Mouse (Mus musculus): ENCODE measurements around the gene Gm11549. TPM values are rescaled to one million over a fixed set of nuclear protein-coding genes. Genes with fewer than 3 reads are reported as not detected.

The Gm11549 gene
- total and polyA plus RNA-seq, 2 experiments from 2014 or later = 0.22 to 0.31 TPM

DNA sequence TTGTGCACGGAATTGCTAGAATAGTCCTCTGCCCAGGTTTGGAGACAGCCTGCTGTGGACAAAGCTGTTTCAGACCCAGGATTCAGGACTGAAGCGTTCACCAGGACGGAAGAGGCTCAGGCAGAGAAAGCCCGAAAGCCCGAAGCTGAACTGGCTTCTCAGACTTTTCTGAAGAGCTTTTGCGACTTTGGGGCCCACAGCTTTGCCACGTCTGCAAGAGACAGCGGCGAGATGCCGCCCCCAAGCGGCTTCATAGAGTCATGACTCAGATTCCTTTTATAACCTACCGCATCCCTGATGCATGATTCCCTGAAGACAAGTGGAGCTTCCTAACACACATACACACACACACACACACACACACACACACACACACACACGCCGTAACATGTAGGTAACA, 24.9 kb downstream of the Gm11549 start:
- WGBS = 15% methylated on average over 14 of the region's 14 CpGs
- peak; percentile 84 for TF ChIP-seq CTCF (IDR thresholded peaks at IDR 0.05)
- H3K27ac ChIP-seq (ENCODE audit: low read depth, low read length) = no peak overlapping the region
- DNase-seq (ENCODE audit: low spot score) = peak; percentile 89
- H3K27me3 ChIP-seq (ENCODE audit: insufficient read depth, low read length) = no peaks in the 10 kb centered on the region
- no peak overlapping the region for H3K9ac ChIP-seq (replicated peaks; ENCODE audit: low read length, poor library complexity, severe bottlenecking)
- H3K4me3 ChIP-seq (ENCODE audit: low read depth, low read length) = no peak overlapping the region
- no peak overlapping the region for H3K4me2 ChIP-seq (ENCODE audit: low read depth, low read length, poor library complexity, severe bottlenecking)
- no peaks in the 10 kb centered on the region for H3K9me3 ChIP-seq (ENCODE audit: low read length)
- 0 out of 2 replicates have a peak, but pooled peaks have one; percentile 28 for ATAC-seq (ENCODE audit: low FRiP score)
- H3K36me3 ChIP-seq (ENCODE audit: insufficient read depth, low read length) = no peaks in the 10 kb centered on the region
- H3K4me1 ChIP-seq (ENCODE audit: insufficient read depth, low read length) = no peaks in the 10 kb centered on the region

GRCm38 (mm10) chr3:36496273-36496672, 25.3 kb downstream of the Gm11549 start:
- Histone ChIP-seq H3K27me3 (ENCODE audit: insufficient read depth, low read length) (no peaks in the 10 kb centered on the region), H3K36me3 (ENCODE audit: insufficient read depth, low read length) (no peaks in the 10 kb centered on the region), H3K4me1 (ENCODE audit: insufficient read depth, low read length) (no peaks in the 10 kb centered on the region), H3K4me3 (ENCODE audit: low read depth, low read length) (no peak overlapping the region), H3K9me3 (ENCODE audit: low read length) (no peaks in the 10 kb centered on the region), H3K4me2 (ENCODE audit: low read depth, low read length, poor library complexity, severe bottlenecking) (no peak overlapping the region), H3K9ac (replicated peaks; ENCODE audit: low read length, poor library complexity, severe bottlenecking) (no peak overlapping the region), H3K27ac (ENCODE audit: low read depth, low read length) (no peak overlapping the region)
- 88% methylated on average over 9 of the region's 9 CpGs for WGBS
- no peak for TF ChIP-seq CTCF (IDR thresholded peaks at IDR 0.05)
- DNase-seq (ENCODE audit: low spot score) (no peak), ATAC-seq (ENCODE audit: low FRiP score) (no peak)

DNA sequence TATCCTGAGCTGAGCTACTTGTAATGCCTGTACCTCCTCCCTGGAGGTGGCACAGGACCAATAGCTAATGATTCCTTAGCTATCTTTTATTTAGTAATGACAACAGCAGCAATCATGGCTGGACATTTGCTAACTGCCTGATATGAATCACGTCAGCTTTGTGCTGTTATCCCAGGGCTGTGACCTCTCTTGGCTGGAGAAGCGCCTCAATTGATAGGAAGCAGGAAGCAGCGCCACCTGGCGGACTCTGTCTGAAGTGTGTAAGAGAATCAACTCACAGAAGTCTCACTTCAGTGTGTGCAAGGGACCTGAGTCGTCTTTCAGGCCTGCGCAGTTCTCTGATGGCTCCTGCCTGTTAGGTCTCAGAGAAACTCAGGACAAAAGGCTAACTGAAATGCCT, 26.2 kb downstream of the Gm11549 start:
- no peaks in the 10 kb centered on the region for H3K36me3 ChIP-seq (ENCODE audit: insufficient read depth, low read length)
- no peaks in the 10 kb centered on the region for H3K27me3 ChIP-seq (ENCODE audit: insufficient read depth, low read length)
- no peaks in the 10 kb centered on the region for H3K4me1 ChIP-seq (ENCODE audit: insufficient read depth, low read length)
- no peak overlapping the region for H3K27ac ChIP-seq (ENCODE audit: low read depth, low read length)
- no peaks in the 10 kb centered on the region for H3K9me3 ChIP-seq (ENCODE audit: low read length)
- H3K4me2 ChIP-seq (ENCODE audit: low read depth, low read length, poor library complexity, severe bottlenecking) = 0 out of 2 replicates have a peak overlapping the region, but pooled peaks have one; percentile 12
- H3K9ac ChIP-seq (replicated peaks; ENCODE audit: low read length, poor library complexity, severe bottlenecking) = no peak overlapping the region
- 12% methylated on average over 6 of the region's 6 CpGs for WGBS
- peak; percentile 73 for ATAC-seq (ENCODE audit: low FRiP score)
- TF ChIP-seq CTCF (IDR thresholded peaks at IDR 0.05) = peak; percentile 92
- no peak overlapping the region for H3K4me3 ChIP-seq (ENCODE audit: low read depth, low read length)
- DNase-seq (ENCODE audit: low spot score) = peak; percentile 90

DNA sequence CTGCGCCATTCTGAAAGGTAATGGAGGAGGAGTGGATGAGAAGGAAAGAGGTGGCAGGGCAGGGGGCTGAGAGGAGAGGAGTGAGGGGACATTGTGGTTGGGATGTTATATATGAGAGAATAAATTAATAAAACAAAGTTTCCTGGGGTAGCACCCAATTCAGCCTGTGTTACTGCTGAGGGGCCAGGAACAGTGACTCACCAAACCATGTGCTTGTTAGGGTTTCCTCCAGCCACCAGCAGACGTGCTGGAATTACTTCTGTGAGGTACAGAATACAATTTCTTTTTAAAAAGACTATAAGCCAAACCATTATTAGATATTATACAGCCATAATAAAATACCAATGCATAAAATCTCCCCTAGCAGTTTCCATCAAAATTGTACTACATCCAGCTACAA, 27.0 kb downstream of the Gm11549 start:
- H3K9ac ChIP-seq (replicated peaks; ENCODE audit: low read length, poor library complexity, severe bottlenecking) = no peak overlapping the region
- TF ChIP-seq CTCF (IDR thresholded peaks at IDR 0.05) = no peak
- no peak overlapping the region for H3K4me2 ChIP-seq (ENCODE audit: low read depth, low read length, poor library complexity, severe bottlenecking)
- H3K27me3 ChIP-seq (ENCODE audit: insufficient read depth, low read length) = no peaks in the 10 kb centered on the region
- H3K4me1 ChIP-seq (ENCODE audit: insufficient read depth, low read length) = no peaks in the 10 kb centered on the region
- H3K9me3 ChIP-seq (ENCODE audit: low read length) = no peaks in the 10 kb centered on the region
- WGBS = 93% methylated on average over 2 of the region's 2 CpGs
- no peak overlapping the region for H3K4me3 ChIP-seq (ENCODE audit: low read depth, low read length)
- H3K36me3 ChIP-seq (ENCODE audit: insufficient read depth, low read length) = no peaks in the 10 kb centered on the region
- DNase-seq (ENCODE audit: low spot score) (no peak), ATAC-seq (ENCODE audit: low FRiP score) (no peak)
- H3K27ac ChIP-seq (ENCODE audit: low read depth, low read length) = no peak overlapping the region

GRCm38 (mm10) chr3:36493641-36494283, 27.9 kb downstream of the Gm11549 start:
- H3K36me3 ChIP-seq (ENCODE audit: insufficient read depth, low read length) = no peaks in the 10 kb centered on the region
- 54% methylated on average over 6 of the region's 6 CpGs for WGBS
- TF ChIP-seq CTCF (IDR thresholded peaks at IDR 0.05) = no peak
- no peak overlapping the region for H3K4me3 ChIP-seq (ENCODE audit: low read depth, low read length)
- peak; percentile 47 for DNase-seq (ENCODE audit: low spot score)
- H3K9ac ChIP-seq (replicated peaks; ENCODE audit: low read length, poor library complexity, severe bottlenecking) = no peak overlapping the region
- peak; percentile 25; the same call in 1 of the 2 replicates for ATAC-seq (ENCODE audit: low FRiP score)
- no peak overlapping the region for H3K4me2 ChIP-seq (ENCODE audit: low read depth, low read length, poor library complexity, severe bottlenecking)
- no peaks in the 10 kb centered on the region for H3K4me1 ChIP-seq (ENCODE audit: insufficient read depth, low read length)
- H3K27ac ChIP-seq (ENCODE audit: low read depth, low read length) = no peak overlapping the region
- no peaks in the 10 kb centered on the region for H3K27me3 ChIP-seq (ENCODE audit: insufficient read depth, low read length)
- H3K9me3 ChIP-seq (ENCODE audit: low read length) = no peaks in the 10 kb centered on the region

DNA sequence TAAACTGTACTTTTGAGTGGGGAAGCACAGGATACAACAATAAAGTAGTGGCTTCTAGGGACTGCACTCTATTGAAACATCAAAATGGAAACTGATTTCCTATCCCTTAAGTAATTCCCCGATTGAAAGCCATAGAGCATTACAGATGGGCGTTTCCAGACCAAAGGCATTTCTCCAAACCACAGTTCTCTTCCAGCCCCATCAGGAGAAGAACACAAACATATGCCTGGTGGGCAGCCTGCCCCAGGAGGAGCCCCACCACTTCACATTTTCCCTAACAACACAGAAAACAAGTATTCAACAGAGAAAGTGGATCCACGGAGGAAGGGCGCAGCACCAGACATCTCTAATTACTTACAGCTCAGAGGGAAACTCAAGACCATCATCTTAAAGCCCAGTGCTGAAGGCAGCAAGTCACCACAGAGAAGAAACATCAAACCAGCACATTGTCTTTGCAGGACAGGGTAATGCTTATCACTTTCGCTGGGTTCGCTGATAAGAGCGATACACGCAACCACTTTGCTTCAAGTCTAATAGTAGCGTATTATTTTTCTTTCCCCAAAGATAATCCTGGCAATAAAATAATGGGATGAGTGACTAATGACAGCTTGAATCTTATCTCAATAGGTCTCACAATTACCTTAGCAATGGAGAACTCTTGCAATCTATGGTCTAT, 28.8 kb downstream of the Gm11549 start:
- H3K27me3 ChIP-seq (ENCODE audit: insufficient read depth, low read length) = no peaks in the 10 kb centered on the region
- DNase-seq (ENCODE audit: low spot score) = no peak
- ATAC-seq (ENCODE audit: low FRiP score) = no peak
- no peaks in the 10 kb centered on the region for H3K36me3 ChIP-seq (ENCODE audit: insufficient read depth, low read length)
- WGBS = 84% methylated on average over 9 of the region's 9 CpGs
- H3K4me1 ChIP-seq (ENCODE audit: insufficient read depth, low read length) = no peaks in the 10 kb centered on the region
- no peaks in the 10 kb centered on the region for H3K9me3 ChIP-seq (ENCODE audit: low read length)
- H3K4me3 ChIP-seq (ENCODE audit: low read depth, low read length) = no peak overlapping the region
- TF ChIP-seq CTCF (IDR thresholded peaks at IDR 0.05) = no peak
- no peak overlapping the region for H3K27ac ChIP-seq (ENCODE audit: low read depth, low read length)
- H3K9ac ChIP-seq (replicated peaks; ENCODE audit: low read length, poor library complexity, severe bottlenecking) = no peak overlapping the region
- H3K4me2 ChIP-seq (ENCODE audit: low read depth, low read length, poor library complexity, severe bottlenecking) = no peak overlapping the region

Data from midbrain, postnatal 0 days (tissue).